Mouse (Mus musculus) megakaryocyte-erythroid progenitor cell, adult 5 weeks (primary cell): ENCODE measurements around the gene Mrps23. TPM values are rescaled to one million over a fixed set of nuclear protein-coding genes. Genes with fewer than 3 reads are reported as not detected.

Experiments used
- polyA plus RNA-seq: library from polyadenylated mRNA; stranded (reverse); fragments of >175 nt; gene quantifications from 2 replicates; pipeline ENCODE4 v1.2.3, GENCODE M21; 2012

Mrps23 gene
- 152 and 191 TPM in 2 replicates for polyA plus RNA-seq

DNA sequence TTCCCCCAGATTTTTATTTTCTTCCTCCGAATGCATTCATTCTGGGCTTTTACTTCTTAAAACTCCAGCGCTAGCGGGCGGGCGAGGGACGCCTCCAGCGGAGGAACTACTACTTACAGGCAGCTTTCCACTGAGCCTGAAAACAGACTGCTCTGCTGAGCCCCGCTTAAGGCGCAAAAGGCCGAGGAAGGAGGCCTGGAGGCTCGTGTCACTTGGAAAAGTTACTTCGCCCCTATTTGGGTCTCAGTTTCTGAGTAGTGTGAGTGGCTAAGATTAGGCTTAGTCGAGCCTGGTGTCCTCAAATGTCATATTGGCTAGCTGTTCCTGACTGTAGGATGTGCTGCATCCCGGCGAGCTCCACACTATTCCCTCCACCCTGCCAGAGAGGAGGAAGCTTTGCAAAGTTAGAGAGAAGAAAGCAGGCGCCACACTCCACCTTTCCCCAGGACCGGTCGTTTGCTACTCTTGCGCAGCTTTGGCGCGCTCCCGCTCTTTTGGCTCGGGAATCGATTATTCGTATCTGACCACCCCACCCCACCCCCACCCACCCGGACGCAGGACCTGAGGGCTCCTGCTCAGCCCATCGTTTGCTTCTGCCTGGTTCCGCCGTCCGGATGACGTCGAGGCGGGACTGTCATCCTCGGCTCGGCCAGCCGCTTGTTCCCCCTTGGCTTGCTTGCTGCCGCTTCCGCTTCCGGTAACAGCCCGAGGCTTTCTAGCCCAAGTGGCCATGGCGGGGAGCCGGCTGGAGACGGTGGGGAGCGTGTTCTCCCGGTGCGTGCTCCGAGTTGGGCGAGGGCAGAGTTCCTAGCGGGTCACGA is at the start of gene Mrps23:
Gene Mrps23 (plus strand): TSS at position 677 of the 821 bp plus-strand sequence.

Other genes starting within 250 kb of the Mrps23 start
- 44.7 and 68.1 TPM in 2 replicates for gene Dynll2, start 216.9 kb upstream of the Mrps23 start, polyA plus RNA-seq
- gene Srsf1, start 157.0 kb upstream of the Mrps23 start, polyA plus RNA-seq: 172 and 203 TPM in 2 replicates
- gene Vezf1, start 136.1 kb upstream of the Mrps23 start, polyA plus RNA-seq: 15.2 and 21.2 TPM in 2 replicates
- gene Cuedc1, start 106.3 kb upstream of the Mrps23 start, polyA plus RNA-seq: 10.7 and 17.8 TPM in 2 replicates
- not detected in 2 replicates for gene Ccdc182, start 89.7 kb downstream of the Mrps23 start, polyA plus RNA-seq